Mouse (Mus musculus) C2C12 (cell line): ENCODE data around the gene Psmd2. TPM values are rescaled to one million over a fixed set of nuclear protein-coding genes. Genes with fewer than 3 reads are reported as not detected.

Experiments
- H3K27me3 ChIP-seq: one replicate; pipeline ENCODE4 v1.6.1; 2011; ENCODE audit not compliant: control insufficient read depth, insufficient read depth, insufficient read length
- H3K36me3 ChIP-seq: one replicate; pipeline ENCODE4 v1.6.1; 2011; ENCODE audit not compliant: control insufficient read depth, insufficient read depth
- H3K4me3 ChIP-seq: one replicate; pipeline ENCODE4 v1.5.1; 2011; ENCODE audit warnings: mild to moderate bottlenecking, control low read depth; ENCODE audit not compliant: poor library complexity, insufficient read depth, severe bottlenecking
- H3K79me2 ChIP-seq: one replicate; pipeline ENCODE4 v1.6.1; 2011; ENCODE audit not compliant: control insufficient read depth, insufficient read depth
- H3K79me3 ChIP-seq: one replicate; pipeline ENCODE4 v1.6.1; 2011; ENCODE audit warnings: low read depth, control low read depth
- H3ac ChIP-seq: one replicate; pipeline ENCODE3; 2011; ENCODE audit warnings: low read depth; ENCODE audit not compliant: control insufficient read depth, insufficient read length
- CEBPB ChIP-seq: IDR thresholded peaks from one replicate; pipeline ENCODE4 v1.6.1; 2011; ENCODE audit warnings: low read depth, mild to moderate bottlenecking, control low read depth, moderate library complexity
- CTCF ChIP-seq: IDR thresholded peaks from one replicate; pipeline ENCODE4 v1.5.1; 2011; ENCODE audit not compliant: control insufficient read depth, insufficient read depth, insufficient read length
- FOSL1 ChIP-seq: IDR thresholded peaks from one replicate; pipeline ENCODE4 v1.8.0; 2011; ENCODE audit warnings: mild to moderate bottlenecking, low read length; ENCODE audit not compliant: poor library complexity, insufficient read depth, severe bottlenecking
- MAX ChIP-seq: IDR thresholded peaks from one replicate; pipeline ENCODE4 v1.6.1; 2011; ENCODE audit warnings: mild to moderate bottlenecking, control low read depth
- MYOD1 ChIP-seq: IDR thresholded peaks from one replicate; pipeline ENCODE4 v1.6.1; 2011; ENCODE audit warnings: low read depth; ENCODE audit not compliant: control insufficient read depth, insufficient read length
- MYOG ChIP-seq: IDR thresholded peaks from one replicate; pipeline ENCODE4 v1.6.1; 2011; ENCODE audit not compliant: control insufficient read depth, insufficient read length; ENCODE audit errors: extremely low read depth
- USF1 ChIP-seq: IDR thresholded peaks from one replicate; pipeline ENCODE4 v1.6.1; 2011; ENCODE audit warnings: low read depth, mild to moderate bottlenecking, control low read depth, moderate library complexity
- polyA plus RNA-seq: library from polyadenylated mRNA; unstranded; fragments of >200 nt; fragmentation: generic; extraction: Trizol; gene quantifications from one replicate; pipeline ENCODE4 v1.2.1, GENCODE M21; 2012; ENCODE audit warnings: missing spikeins

Gene Psmd2
- polyA plus RNA-seq, 1 experiment = 297 TPM

DNA sequence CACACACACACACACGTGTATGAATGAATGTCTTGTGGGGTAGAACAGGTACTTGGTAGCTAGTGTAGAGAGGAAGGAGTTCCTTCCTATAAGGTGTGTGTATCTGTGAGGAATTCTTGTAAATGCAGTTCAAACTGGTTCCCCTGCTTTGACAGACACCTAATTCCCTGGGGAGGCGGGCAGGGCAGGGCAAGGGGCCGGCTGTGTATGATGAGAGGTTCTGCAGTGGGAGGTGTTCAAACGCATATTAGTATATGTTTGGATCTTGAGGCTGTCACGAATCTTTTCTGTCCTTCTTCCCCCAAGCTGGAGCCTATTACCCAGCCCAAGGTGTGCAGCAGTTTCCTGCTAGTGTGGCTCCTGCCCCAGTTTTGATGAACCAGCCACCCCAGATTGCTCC lies 25.9 kb downstream of the Psmd2 start:
- peaks cover 80% of the 10 kb centered on the region for H3K36me3 ChIP-seq
- H3K4me3 ChIP-seq = no peak overlapping the region
- no peaks in the 10 kb centered on the region for H3K27me3 ChIP-seq
- H3ac ChIP-seq = no peak overlapping the region
- no peak for TF ChIP-seq MYOD1
- H3K79me2 ChIP-seq = peaks cover 94% of the 10 kb centered on the region
- H3K79me3 ChIP-seq = peaks cover 69% of the 10 kb centered on the region

DNA sequence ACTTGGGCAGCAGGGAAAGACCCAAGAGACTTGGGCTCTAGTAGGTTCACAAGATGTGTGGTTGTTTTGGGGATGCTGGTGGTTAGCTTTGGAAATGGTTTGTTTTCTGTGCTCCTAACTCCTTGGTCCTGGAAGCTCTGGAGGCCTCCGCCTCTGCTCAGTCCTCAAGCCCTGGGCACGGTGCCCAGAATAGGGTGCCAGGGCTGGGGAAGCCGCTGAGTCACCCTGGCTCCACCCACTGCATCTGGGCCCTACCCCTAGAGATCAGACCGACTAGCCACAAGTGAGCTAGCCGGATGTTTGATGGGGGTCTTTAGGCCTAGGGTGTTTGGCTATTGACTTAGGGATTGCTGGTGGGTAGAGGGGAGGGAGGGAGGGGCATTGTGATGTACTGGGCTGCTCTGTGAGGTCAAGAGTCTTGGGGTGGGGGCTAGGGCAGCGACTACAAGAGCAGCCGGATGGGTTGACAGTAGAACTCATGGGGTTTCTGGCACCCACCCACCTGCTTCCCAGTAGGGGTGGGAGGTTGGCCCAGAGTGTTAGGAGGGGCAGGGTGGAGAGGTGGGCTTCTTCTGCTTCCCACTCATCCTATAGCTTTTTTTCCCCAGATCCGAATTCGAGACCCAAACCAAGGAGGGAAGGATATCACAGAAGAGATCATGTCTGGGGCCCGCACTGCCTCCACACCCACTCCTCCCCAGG lies 26.7 kb downstream of the Psmd2 start:
- Histone ChIP-seq H3K27me3 (no peaks in the 10 kb centered on the region), H3ac (no peak overlapping the region), H3K4me3 (no peak overlapping the region), H3K79me3 (peaks cover 69% of the 10 kb centered on the region), H3K79me2 (peaks cover 90% of the 10 kb centered on the region), H3K36me3 (peaks cover 88% of the 10 kb centered on the region)
- TF ChIP-seq CEBPB = no peak
- TF ChIP-seq CTCF = no peak
- no peak for TF ChIP-seq MYOD1
- no peak for TF ChIP-seq FOSL1
- no peak for TF ChIP-seq USF1
- no peak for TF ChIP-seq MYOG
- no peak for TF ChIP-seq MAX

DNA sequence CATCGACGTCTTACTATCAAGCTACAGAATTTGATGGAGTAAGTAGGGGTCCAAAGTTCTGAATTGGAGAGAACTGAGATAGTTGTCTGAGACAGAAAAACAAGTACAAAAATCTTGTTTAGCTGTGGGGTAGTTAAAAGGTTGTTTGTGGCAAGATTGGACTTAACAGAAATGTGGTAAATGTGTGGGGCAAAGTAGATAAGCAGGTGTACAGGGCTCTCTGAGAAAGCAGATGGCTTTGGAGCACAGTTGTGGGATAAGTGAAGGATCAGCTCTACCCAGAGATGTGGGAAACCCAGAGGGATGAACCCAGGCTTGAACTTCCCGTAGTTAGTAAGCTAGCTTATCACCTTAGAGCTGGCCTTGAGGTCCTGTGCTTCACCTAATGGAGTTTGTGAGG lies 39.3 kb downstream of the Psmd2 start:
- H3ac ChIP-seq = no peak overlapping the region
- H3K36me3 ChIP-seq = peaks cover 75% of the 10 kb centered on the region
- H3K79me2 ChIP-seq = peaks cover 9% of the 10 kb centered on the region
- TF ChIP-seq USF1 (no peak), MYOG (no peak), CTCF (no peak), MYOD1 (no peak), CEBPB (no peak), MAX (no peak), FOSL1 (no peak)
- no peaks in the 10 kb centered on the region for H3K27me3 ChIP-seq
- peaks cover under 1% of the 10 kb centered on the region for H3K79me3 ChIP-seq
- no peak overlapping the region for H3K4me3 ChIP-seq

DNA sequence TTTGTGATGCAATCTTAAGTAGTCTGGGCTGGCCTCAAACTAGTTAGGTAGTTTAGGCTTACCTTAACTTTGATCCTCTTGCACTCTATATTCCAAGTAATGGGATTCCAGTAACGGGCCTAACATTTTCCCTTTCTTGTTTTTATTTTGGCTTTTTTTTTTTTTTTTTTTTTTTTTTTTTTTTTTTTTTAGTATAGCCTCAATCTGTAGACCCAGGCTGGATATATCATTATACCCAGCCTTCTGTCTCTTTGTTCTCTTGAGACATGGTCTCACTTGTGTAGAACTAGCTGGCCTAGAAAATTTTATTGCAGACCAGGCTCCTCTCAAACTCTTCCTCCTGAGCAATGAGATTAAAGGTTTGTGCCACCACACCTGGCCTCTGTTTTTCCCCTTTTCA lies 40.2 kb downstream of the Psmd2 start:
- Histone ChIP-seq H3ac (no peak overlapping the region), H3K36me3 (peaks cover 67% of the 10 kb centered on the region)

DNA sequence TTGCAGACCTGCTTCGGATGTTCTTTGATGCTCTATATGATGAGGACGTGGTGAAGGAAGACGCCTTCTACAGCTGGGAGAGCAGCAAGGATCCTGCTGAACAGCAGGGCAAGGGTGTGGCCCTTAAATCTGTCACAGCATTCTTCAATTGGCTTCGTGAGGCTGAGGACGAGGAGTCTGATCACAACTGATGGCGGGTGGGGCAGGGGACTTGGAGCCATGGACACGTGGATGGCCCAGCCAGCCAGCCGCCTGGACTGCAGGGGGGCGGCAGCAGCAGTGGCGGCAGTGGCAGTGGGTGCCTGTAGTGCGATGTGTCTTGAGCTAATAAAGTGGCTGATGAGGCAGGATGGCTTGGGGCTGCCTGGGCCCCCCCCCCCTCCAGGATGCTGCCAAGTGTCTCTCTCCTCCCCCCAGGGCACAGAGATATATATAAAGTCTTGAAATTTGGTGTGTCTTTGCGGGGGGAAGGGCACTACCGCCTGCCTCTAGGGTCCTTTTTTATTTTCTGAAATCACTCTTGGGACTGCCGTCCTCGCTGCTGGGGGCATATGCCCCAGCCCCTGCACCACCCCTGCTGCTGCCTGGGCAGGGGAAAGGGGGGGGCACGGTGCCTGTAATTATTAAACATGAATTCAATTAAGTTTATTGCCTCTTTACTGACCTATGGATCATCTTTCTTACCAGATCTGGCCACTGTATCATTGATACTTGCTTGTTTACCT lies 41.0 kb downstream of the Psmd2 start:
- Histone ChIP-seq H3K79me2 (no peaks in the 10 kb centered on the region), H3ac (no peak overlapping the region), H3K4me3 (no peak overlapping the region), H3K79me3 (no peaks in the 10 kb centered on the region), H3K36me3 (peaks cover 59% of the 10 kb centered on the region), H3K27me3 (no peaks in the 10 kb centered on the region)
- TF ChIP-seq MYOD1 (no peak), MAX (no peak), MYOG (no peak), FOSL1 (no peak), CEBPB (no peak), CTCF (no peak), USF1 (no peak)

More for the DNA sequence above, 40.2 kb downstream of the Psmd2 start:
- H3K4me3 ChIP-seq = no peak overlapping the region
- H3K27me3 ChIP-seq = no peaks in the 10 kb centered on the region
- peaks cover 4% of the 10 kb centered on the region for H3K79me2 ChIP-seq
- H3K79me3 ChIP-seq = no peaks in the 10 kb centered on the region
- TF ChIP-seq CEBPB (no peak), USF1 (no peak), MYOD1 (no peak), MYOG (no peak), CTCF (no peak), FOSL1 (no peak), MAX (no peak)

DNA sequence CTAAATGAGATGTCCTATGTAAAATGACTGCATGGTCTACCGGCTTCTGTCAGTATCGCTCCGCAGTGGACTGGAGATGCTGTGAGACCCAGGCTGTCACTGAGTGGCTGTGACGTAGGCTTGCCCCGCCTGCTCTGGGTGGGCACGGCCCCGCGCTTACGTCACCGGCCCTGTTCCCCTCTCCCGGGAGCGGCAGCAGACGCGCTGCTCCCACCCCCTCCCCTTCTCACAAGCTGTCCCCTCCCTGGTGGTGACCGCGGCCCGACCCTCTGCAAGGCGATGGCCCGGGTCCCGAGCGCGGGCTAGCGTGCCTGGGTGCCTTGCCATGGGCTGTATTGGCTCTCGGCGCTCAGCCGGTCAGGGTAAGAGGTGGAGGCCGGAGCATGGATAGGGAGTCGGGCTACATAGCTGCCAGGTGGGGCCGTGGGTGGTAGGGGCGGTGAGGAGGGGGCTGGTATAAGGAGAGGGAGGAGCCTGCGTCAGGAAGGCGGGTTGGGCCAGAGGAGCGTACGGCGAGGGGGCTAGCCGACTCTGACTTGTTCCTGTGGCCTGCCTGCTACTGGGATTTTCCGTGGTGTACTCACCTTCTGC lies 41.8 kb downstream of the Psmd2 start, which contains the start of gene Fam131a:
Gene Fam131a, plus strand, starts transcription at position 131 of the 591 bp plus-strand sequence.
- Histone ChIP-seq H3K79me3 (no peaks in the 10 kb centered on the region), H3K4me3 (no peak within 1 kb of the TSS), H3K79me2 (no peaks in the 10 kb centered on the region), H3K36me3 (peaks cover 51% of the 10 kb centered on the region), H3K27me3 (no peaks in the 10 kb centered on the region), H3ac (no peak within 1 kb of the TSS)
- TF ChIP-seq CEBPB = no peak
- TF ChIP-seq USF1 = no peak
- no peak for TF ChIP-seq MYOD1
- TF ChIP-seq MAX = no peak
- TF ChIP-seq CTCF = no peak
- no peak for TF ChIP-seq MYOG
- TF ChIP-seq FOSL1 = no peak
